Mouse (Mus musculus): ENCODE results near the gene Dolpp1.

DNA sequence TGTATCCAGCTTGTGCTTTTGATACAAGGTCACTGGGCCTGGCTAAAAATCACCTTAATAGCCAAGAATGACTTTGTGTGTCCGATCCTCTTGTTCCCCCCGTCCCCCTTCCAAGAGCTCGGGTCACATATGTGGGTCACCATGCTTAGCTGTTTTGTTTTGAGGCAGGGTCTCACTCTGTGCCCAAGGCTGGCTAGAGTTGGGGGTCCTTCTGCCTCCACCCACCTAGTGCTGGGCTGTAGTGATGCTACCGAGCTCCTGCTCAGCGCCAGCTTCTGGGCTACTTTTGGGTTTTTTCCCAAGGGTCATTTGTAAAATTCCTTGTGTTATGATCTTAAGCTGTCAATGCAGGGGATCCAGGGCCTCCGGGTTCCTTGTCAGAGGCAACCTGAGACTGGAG is 26.2 kb downstream of the Dolpp1 start:
- TF ChIP-seq TAL1 (IDR thresholded peaks at IDR 0.05; ENCODE audit: low read length) (no peak), GATA1 (IDR thresholded peaks at IDR 0.05; ENCODE audit: low read length) (no peak)
